In genomic region chr19:25392135-25392534, GRCm38 (mm10) we compare ENCODE assay signal across 11 mouse cellular contexts.
"Had no signal": no experiment of that assay in that cellular context is flagged by ENCODE, and none has a peak within 500 bp of the region (broad histone marks: within the 10 kb centered on the region; RNA-seq: fewer than 3 reads in every experiment).

No protein-coding gene starts in this region.

- ATAC-seq: midbrain, embryonic 13.5 days had no signal

- H3K27ac ChIP-seq: limb, embryonic 13.5 days; liver, embryonic 14.5 days; midbrain, embryonic 13.5 days; neural tube, embryonic 15.5 days had no signal

- H3K36me3 ChIP-seq: limb, embryonic 13.5 days; midbrain, embryonic 13.5 days; neural tube, embryonic 15.5 days had no signal

- DNase-seq: kidney, adult 18-20 months; kidney, postnatal 14 days; left cerebral cortex, postnatal 4 days; right cerebral cortex, adult 18-20 months; thymus, adult 18-20 months; thymus, postnatal 14 days had no signal

- H3K9me3 ChIP-seq: midbrain, embryonic 13.5 days; neural tube, embryonic 15.5 days had no signal

- H3K4me2 ChIP-seq: limb, embryonic 13.5 days; midbrain, embryonic 13.5 days; neural tube, embryonic 15.5 days had no signal

- H3K27me3 ChIP-seq: limb, embryonic 13.5 days; neural tube, embryonic 15.5 days had no signal

- H3K9ac ChIP-seq: limb, embryonic 13.5 days; liver, embryonic 14.5 days; midbrain, embryonic 13.5 days; neural tube, embryonic 15.5 days had no signal

- H3K4me3 ChIP-seq: limb, embryonic 13.5 days; midbrain, embryonic 13.5 days; myocyte; neural tube, embryonic 15.5 days had no signal
